Comparison of ENCODE assay signal across 28 mouse cellular contexts in the genomic region with DNA sequence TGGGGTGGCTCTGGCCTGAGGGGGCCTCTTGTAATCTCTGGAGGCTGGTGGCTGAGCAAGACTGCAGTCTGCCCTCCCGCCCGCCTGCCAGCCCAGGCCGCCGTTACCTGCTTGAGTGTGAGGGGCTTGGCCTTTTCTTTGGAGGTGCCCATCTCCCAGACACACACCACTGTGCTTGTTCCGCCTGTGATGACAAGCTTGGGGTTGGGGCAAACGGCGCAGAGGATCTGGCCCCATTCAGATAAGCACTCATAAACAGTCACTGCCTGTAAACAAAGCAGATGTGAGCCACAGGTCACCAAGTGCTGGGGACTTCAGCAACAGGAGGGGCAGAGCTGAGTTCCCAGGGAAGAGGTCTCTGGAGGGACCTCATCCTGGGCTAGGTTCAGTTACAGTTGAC.
A peak's percentile ranks its signal among the peaks of the same experiment; 100 is the strongest.
DNase-seq lines count a peak whose midpoint lies in the region; ATAC-seq and TF ChIP-seq lines count a peak whose summit lies in the region.
"Had no signal": no experiment of that assay in that cellular context is flagged by ENCODE, and none has a peak within 500 bp of the region (broad histone marks: within the 10 kb centered on the region; RNA-seq: fewer than 3 reads in every experiment).

No protein-coding gene starts in this region.

- H3K4me1 ChIP-seq in E14TG2a.4 (replicated peaks; ENCODE audit: low read depth, low read length) (peaks cover 91% of the 10 kb centered on the region), ES-E14 (ENCODE audit: control insufficient read depth in 2 of 2, insufficient read depth in 2 of 2, low read length in 2 of 2, poor library complexity in 1 of 2) (peaks cover 9 to 36% of the 10 kb centered on the region in 2 experiments)
- H3K4me1 ChIP-seq in liver, embryonic 12.5 days: peaks cover 19% of the 10 kb centered on the region
- H3K4me1 ChIP-seq in liver, embryonic 16.5 days (ENCODE audit: control insufficient read depth, low read depth, low read length): peaks cover 3% of the 10 kb centered on the region
- H3K4me1 ChIP-seq in heart, adult 2 months (ENCODE audit: control insufficient read depth, insufficient read depth, low read length): no peaks in the 10 kb centered on the region
- H3K4me1 ChIP-seq: embryonic facial prominence, embryonic 15.5 days; forebrain, embryonic 12.5 days; heart, embryonic 15.5 days; hindbrain, embryonic 10.5 days; intestine, embryonic 15.5 days had no signal

- peak overlapping the region; percentile 10; the same call in 1 of the 2 replicates for H3K4me2 ChIP-seq in liver, embryonic 12.5 days
- no peak overlapping the region for H3K4me2 ChIP-seq in liver, embryonic 16.5 days (ENCODE audit: low read depth, low read length)
- H3K4me2 ChIP-seq: embryonic facial prominence, embryonic 15.5 days; forebrain, embryonic 12.5 days; heart, embryonic 11.5 days; heart, embryonic 15.5 days; hindbrain, embryonic 14.5 days; intestine, embryonic 15.5 days had no signal

- intact Hi-C loops in heart, adult 2 months (cut with DNase I): no loop called here
- intact Hi-C loops in heart, postnatal 25 days (cut with DNase I): no loop called here

- no peak for TF ChIP-seq POLR2A in heart, adult 2 months (IDR thresholded peaks at IDR 0.05; ENCODE audit: insufficient read depth, low read depth, low read length)

- H3K36me3 ChIP-seq in E14TG2a.4 (ENCODE audit: insufficient read depth, low read length) (peaks cover 82% of the 10 kb centered on the region), ES-E14 (ENCODE audit: control insufficient read depth, insufficient read depth, low read length, poor library complexity, severe bottlenecking) (peaks cover 40% of the 10 kb centered on the region)
- H3K36me3 ChIP-seq in liver, embryonic 12.5 days: peaks cover 98% of the 10 kb centered on the region
- H3K36me3 ChIP-seq in liver, embryonic 16.5 days (ENCODE audit: control insufficient read depth, insufficient read depth): peaks cover 31% of the 10 kb centered on the region
- no peaks in the 10 kb centered on the region for H3K36me3 ChIP-seq in heart, adult 2 months (ENCODE audit: control insufficient read depth, insufficient read depth, low read length)

- WGBS in liver, embryonic 12.5 days (ENCODE audit: insufficient replicate concordance): 48% methylated on average over 7 of the region's 7 CpGs
- WGBS in liver, embryonic 16.5 days (ENCODE audit: insufficient replicate concordance): 46% methylated on average over 7 of the region's 7 CpGs
- 92% methylated on average over 7 of the region's 7 CpGs for WGBS in heart, adult 2 months

- no peak for DNase-seq in ES-E14 (ENCODE audit: low read depth, low spot score)
- no peak for DNase-seq in embryo, embryonic 10 days (ENCODE audit: low spot score)
- DNase-seq in heart, adult 2 months: no peak
- no peak for DNase-seq in heart, postnatal 25 days (ENCODE audit: low spot score)
- DNase-seq: adrenal gland, adult 2 months; adrenal gland, postnatal 25 days; cerebellum, adult 2 months; cerebellum, postnatal 10 days; embryo, embryonic 11 days; gastrocnemius, adult 2 months; gastrocnemius, postnatal 25 days; heart, adult 18-20 months; heart, postnatal 14 days had no signal

- H3K27ac ChIP-seq in ES-E14 (ENCODE audit: insufficient read depth, low read depth, low read length, poor library complexity, severe bottlenecking): no peak overlapping the region
- H3K27ac ChIP-seq in liver, embryonic 12.5 days: 0 out of 2 replicates have a peak overlapping the region, but pooled peaks have one; percentile 0
- no peak overlapping the region for H3K27ac ChIP-seq in liver, embryonic 16.5 days (ENCODE audit: low read length)
- H3K27ac ChIP-seq in heart, adult 2 months: no peak overlapping the region
- H3K27ac ChIP-seq: embryonic facial prominence, embryonic 15.5 days; forebrain, embryonic 12.5 days; gastrocnemius, adult 2 months; heart, embryonic 15.5 days; hindbrain, embryonic 10.5 days; hindbrain, embryonic 14.5 days; intestine, embryonic 15.5 days had no signal

- no peaks in the 10 kb centered on the region for H3K27me3 ChIP-seq in E14TG2a.4 (ENCODE audit: insufficient read depth, low read length)
- no peaks in the 10 kb centered on the region for H3K27me3 ChIP-seq in liver, embryonic 12.5 days (replicated peaks)
- no peaks in the 10 kb centered on the region for H3K27me3 ChIP-seq in liver, embryonic 16.5 days (ENCODE audit: control insufficient read depth, insufficient read depth, low read depth, low read length)
- no peaks in the 10 kb centered on the region for H3K27me3 ChIP-seq in heart, adult 2 months (ENCODE audit: control insufficient read depth, insufficient read depth, low read length)
- H3K27me3 ChIP-seq: CH12.LX; embryonic facial prominence, embryonic 15.5 days; forebrain, embryonic 12.5 days; heart, embryonic 15.5 days; intestine, embryonic 15.5 days had no signal

- TF ChIP-seq EP300 in heart, adult 2 months (IDR thresholded peaks at IDR 0.05; ENCODE audit: insufficient read depth, low read depth, low read length): no peak

- H3K4me3 ChIP-seq in E14TG2a.4 (replicated peaks; ENCODE audit: low read length) (peak overlapping the region; percentile 50), ES-E14 (ENCODE audit: insufficient read depth in 1 of 2, low read depth in 1 of 2, low read length in 2 of 2, poor library complexity in 1 of 2, severe bottlenecking in 1 of 2) (peak overlapping the region in 1 of 2 experiments; percentile 10; a peak in 1 of 4 replicates)
- no peak overlapping the region for H3K4me3 ChIP-seq in liver, embryonic 12.5 days
- H3K4me3 ChIP-seq in liver, embryonic 16.5 days (ENCODE audit: low read depth, low read length): no peak overlapping the region
- H3K4me3 ChIP-seq in heart, adult 2 months: no peak overlapping the region
- H3K4me3 ChIP-seq: embryonic facial prominence, embryonic 15.5 days; erythroblast, embryonic 14.5 days; forebrain, embryonic 12.5 days; gastrocnemius, adult 2 months; heart, embryonic 15.5 days; hindbrain, embryonic 10.5 days; intestine, embryonic 15.5 days had no signal

- ATAC-seq in liver, embryonic 12.5 days: peak; percentile 69
- ATAC-seq in liver, embryonic 16.5 days (ENCODE audit: low read depth): peak; percentile 17; the same call in 1 of the 2 replicates
- no peak for ATAC-seq in granulocyte monocyte progenitor cell, adult 5-6 weeks (replicated peaks; ENCODE audit: poor library complexity, severe bottlenecking)
- ATAC-seq: activated CD4-positive, CD25-positive, alpha-beta regulatory T cell, adult 4 months; forebrain, embryonic 16.5 days; intestine, embryonic 15.5 days had no signal

- TF ChIP-seq CTCF in E14TG2a.4 (conservative IDR thresholded peaks at IDR 0.05; ENCODE audit: low read length): no peak
- no peak for TF ChIP-seq CTCF in heart, adult 2 months (IDR thresholded peaks at IDR 0.05)

- H3K9me3 ChIP-seq in E14TG2a.4 (ENCODE audit: low read length) (no peaks in the 10 kb centered on the region), ES-E14 (ENCODE audit: control insufficient read depth, insufficient read depth, low read depth, low read length) (no peaks in the 10 kb centered on the region)
- H3K9me3 ChIP-seq in liver, embryonic 12.5 days (replicated peaks): no peaks in the 10 kb centered on the region
- no peaks in the 10 kb centered on the region for H3K9me3 ChIP-seq in liver, embryonic 16.5 days (replicated peaks; ENCODE audit: control insufficient read depth, low read length)
- H3K9me3 ChIP-seq: embryonic facial prominence, embryonic 15.5 days; forebrain, embryonic 12.5 days; heart, embryonic 15.5 days; hindbrain, embryonic 10.5 days; intestine, embryonic 15.5 days had no signal

- H3K79me2 ChIP-seq in heart, adult 2 months (replicated peaks; ENCODE audit: control insufficient read depth, insufficient read depth, low read length): no peaks in the 10 kb centered on the region

- peak overlapping the region; percentile 23 for H3K9ac ChIP-seq in ES-E14 (ENCODE audit: insufficient read depth, low read depth, low read length, poor library complexity, severe bottlenecking)
- no peak overlapping the region for H3K9ac ChIP-seq in liver, embryonic 12.5 days
- no peak overlapping the region for H3K9ac ChIP-seq in liver, embryonic 16.5 days (ENCODE audit: low read depth, low read length)
- H3K9ac ChIP-seq in heart, adult 2 months (ENCODE audit: low read depth, low read length): no peak overlapping the region
- H3K9ac ChIP-seq: embryonic facial prominence, embryonic 15.5 days; forebrain, embryonic 12.5 days; heart, embryonic 15.5 days; hindbrain, embryonic 14.5 days; intestine, embryonic 15.5 days had no signal

- in situ Hi-C loops in ES-E14 (cut with MboI; ENCODE audit: low sequenced_read_pairs in 2 of 2, unreplicated experiment in 2 of 2): no loop called here

TF ChIP-seq in ES-E14, 5 proteins besides CTCF, POLR2A, EP300 and RAD21:
- TF ChIP-seq HCFC1 (IDR thresholded peaks at IDR 0.05; ENCODE audit: borderline replicate concordance, insufficient read depth, low read length) (no peak), CHD2 (IDR thresholded peaks at IDR 0.05; ENCODE audit: low read depth, low read length) (no peak), MAFK (IDR thresholded peaks at IDR 0.05; ENCODE audit: insufficient read depth, low read depth, low read length) (no peak), ZC3H11A (IDR thresholded peaks at IDR 0.05; ENCODE audit: borderline replicate concordance, low read depth, low read length) (no peak), ZNF384 (IDR thresholded peaks at IDR 0.05; ENCODE audit: low read depth, low read length) (no peak)
